Mouse (Mus musculus) B cell, adult 62 days (primary cell): ENCODE data around the gene Nkapd1. TPM values are rescaled to one million over a fixed set of nuclear protein-coding genes. Genes with fewer than 3 reads are reported as not detected.

Experiments
- total RNA-seq: library from RNA; stranded (reverse); gene quantifications from 4 replicates; pipeline ENCODE4 v1.2.4, GENCODE M21; 2023

Gene Nkapd1
- 26.2 to 33.0 TPM (median 28.9 TPM) in 4 replicates for total RNA-seq

GRCm38 (mm10) chr9:50616766-50617603, at the start of gene Nkapd1, which contains the start of gene Pih1d2:
Nkapd1 (minus strand) TSS chr9:50617464.
Pih1d2 (plus strand) TSS chr9:50617321.

GRCm38 (mm10) chr9:50659392-50660217, 42.3 kb upstream of the Nkapd1 start, which contains the start of gene Dlat:
Dlat (minus strand) TSS chr9:50659780.

GRCm38 (mm10) chr9:50603189-50603997, 13.9 kb downstream of the Nkapd1 start, which contains the start of the genes Sdhd and Timm8b:
Sdhd (minus strand) TSS chr9:50603812.
Timm8b (plus strand) TSS chr9:50603910.

GRCm38 (mm10) chr9:50561145-50561917, 55.9 kb downstream of the Nkapd1 start, which contains the start of gene Tex12:
Tex12 (minus strand) TSS chr9:50561325.

Other genes starting within 250 kb of the Nkapd1 start
- gene Plet1, start 122.9 kb downstream of the Nkapd1 start, total RNA-seq: not detected in 4 replicates
- 50.6 to 59.8 TPM (median 56.2 TPM) in 4 replicates for gene Pts, start 88.7 kb downstream of the Nkapd1 start, total RNA-seq
- gene Il18, start 62.6 kb downstream of the Nkapd1 start, total RNA-seq: 19.4 to 25.3 TPM (median 21.9 TPM) in 4 replicates
- 2.8 to 4.0 TPM (median 3.4 TPM) in 4 replicates for gene Bco2, start 62.3 kb downstream of the Nkapd1 start, total RNA-seq
- not detected in 4 replicates for gene Tex12, start 56.1 kb downstream of the Nkapd1 start, total RNA-seq
- 48.6 to 58.1 TPM (median 54.7 TPM) in 4 replicates for gene Sdhd, start 13.7 kb downstream of the Nkapd1 start, total RNA-seq
- 52.9 to 54.8 TPM (median 54.1 TPM) in 4 replicates for gene Timm8b, start 13.6 kb downstream of the Nkapd1 start, total RNA-seq
- gene Pih1d2, start 143 bp downstream of the Nkapd1 start, total RNA-seq: 0.49 to 1.3 TPM (median 0.75 TPM) in 4 replicates
- 17.2 to 28.0 TPM (median 25.0 TPM) in 4 replicates for gene Dlat, start 42.3 kb upstream of the Nkapd1 start, total RNA-seq
- not detected in 4 replicates for gene Dixdc1, start 122.1 kb upstream of the Nkapd1 start, total RNA-seq
- gene 2310030G06Rik, start 129.1 kb upstream of the Nkapd1 start, total RNA-seq: not detected in 4 replicates
- 0.85 TPM in 1 of 4 replicates, not detected in the others for gene Cryab, start 133.9 kb upstream of the Nkapd1 start, total RNA-seq
- gene Hspb2, start 134.9 kb upstream of the Nkapd1 start, total RNA-seq: not detected in 4 replicates
- gene Fdxacb1, start 150.8 kb upstream of the Nkapd1 start, total RNA-seq: 17.6 to 21.2 TPM (median 19.4 TPM) in 4 replicates
- gene Alg9, start 157.6 kb upstream of the Nkapd1 start, total RNA-seq: 21.3 to 29.7 TPM (median 25.0 TPM) in 4 replicates
- gene 1110032A03Rik, start 158.1 kb upstream of the Nkapd1 start, total RNA-seq: 24.8 to 31.6 TPM (median 29.4 TPM) in 4 replicates
- gene Ppp2r1b, start 227.8 kb upstream of the Nkapd1 start, total RNA-seq: 42.9 to 47.9 TPM (median 46.1 TPM) in 4 replicates